Mouse (Mus musculus) brain, embryonic 14.5 days (tissue): ENCODE data around the gene Naif1.

ENCODE experiments used
- CTCF ChIP-seq: fragments of 200-500 bp; IDR thresholded peaks from 2 replicates; pipeline ENCODE4 v1.5.1; 2012; ENCODE audit warnings: inconsistent platforms, mild to moderate bottlenecking, moderate library complexity, borderline replicate concordance; ENCODE audit not compliant: insufficient read depth, insufficient read length; ENCODE audit errors: extremely low read depth
- POLR2A ChIP-seq: fragments of 200-500 bp; IDR thresholded peaks from 2 replicates; pipeline ENCODE4 v1.6.1; 2012; ENCODE audit warnings: mild to moderate bottlenecking, inconsistent platforms, borderline replicate concordance; ENCODE audit not compliant: poor library complexity, insufficient read depth, insufficient read length, severe bottlenecking; ENCODE audit errors: extremely low read depth

GRCm38 (mm10) chr2:32419359-32419758, 30.9 kb upstream of the Naif1 start:
- TF ChIP-seq POLR2A (no peak), CTCF (no peak)
